Mouse (Mus musculus) cerebellum, adult 11-12 months (tissue): ENCODE results near the gene Olfr1126.
"Not testable (repeated sequence)": the region's sequence is repeated elsewhere in the genome, so short reads cannot be mapped to it uniquely, and the experiment has no call there.

Source experiments
- DNase-seq: peaks from one replicate; pipeline ENCODE4 v3.0.0; 2022

Gene Olfr1126

DNA sequence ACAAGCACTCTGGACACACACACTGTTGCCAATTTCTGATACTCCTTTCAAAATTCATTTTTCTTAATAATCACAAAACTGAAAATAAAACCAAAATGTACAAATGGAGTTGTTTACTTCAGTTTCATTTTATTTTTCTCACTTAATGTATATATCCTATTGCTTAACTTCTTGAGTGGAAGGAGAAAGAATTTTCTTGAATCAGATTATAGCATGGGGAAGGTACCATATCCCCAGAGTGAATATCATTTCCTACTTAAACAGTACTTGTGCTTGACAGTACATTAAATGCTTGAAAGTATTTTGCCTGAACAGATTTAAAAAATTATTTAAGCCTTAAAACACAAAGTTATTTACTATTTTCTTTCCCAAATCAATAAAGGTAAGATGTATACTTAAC is at the start of gene Olfr1126:
Gene Olfr1126 (plus strand): TSS at position 301 of the 400 bp plus-strand sequence.
- DNase-seq: no peak

DNA sequence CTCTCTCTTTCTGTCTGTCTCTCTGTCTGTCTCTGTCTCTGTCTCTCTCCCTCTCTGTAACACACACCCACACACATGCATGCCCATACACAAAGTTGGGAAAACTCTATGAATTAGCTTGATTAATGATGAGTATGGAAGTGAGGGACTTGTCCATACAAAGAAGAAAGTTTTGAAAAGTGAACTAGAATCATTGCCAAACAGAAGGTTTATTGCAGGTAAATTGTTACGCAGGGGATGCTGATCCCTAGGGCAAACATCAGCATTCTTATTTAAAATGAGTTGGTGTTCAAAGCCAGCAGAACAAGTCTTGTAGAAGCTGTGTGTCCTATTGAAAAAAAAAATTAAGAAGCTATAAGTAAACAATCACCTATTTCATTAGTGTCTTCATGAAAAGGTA is 37.4 kb upstream of the Olfr1126 start, which contains the start of gene Olfr1123:
Gene Olfr1123 (plus strand): TSS at position 301 of the 400 bp plus-strand sequence.
- DNase-seq: no peak

DNA sequence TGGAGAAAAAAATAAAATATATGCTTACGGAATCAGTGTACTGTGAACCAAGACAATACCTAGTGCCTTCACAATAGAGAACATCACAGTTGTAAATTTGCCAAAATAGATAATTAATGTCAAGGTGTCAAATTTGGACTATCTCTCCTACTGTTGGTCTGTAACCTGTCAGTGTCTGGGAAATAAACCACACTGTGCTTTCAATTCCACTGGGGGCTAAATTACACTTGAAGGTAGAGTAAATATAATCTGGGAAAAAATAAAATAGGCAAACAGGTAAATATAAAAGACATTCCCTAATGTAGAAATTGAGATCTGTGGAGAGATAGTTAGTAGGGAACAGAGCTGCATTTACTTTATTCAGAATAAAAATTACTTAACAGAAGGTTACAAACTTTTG is 23.8 kb upstream of the Olfr1126 start, which contains the start of gene Olfr1124:
Gene Olfr1124 (plus strand): TSS at position 301 of the 400 bp plus-strand sequence.
- DNase-seq: no peak

DNA sequence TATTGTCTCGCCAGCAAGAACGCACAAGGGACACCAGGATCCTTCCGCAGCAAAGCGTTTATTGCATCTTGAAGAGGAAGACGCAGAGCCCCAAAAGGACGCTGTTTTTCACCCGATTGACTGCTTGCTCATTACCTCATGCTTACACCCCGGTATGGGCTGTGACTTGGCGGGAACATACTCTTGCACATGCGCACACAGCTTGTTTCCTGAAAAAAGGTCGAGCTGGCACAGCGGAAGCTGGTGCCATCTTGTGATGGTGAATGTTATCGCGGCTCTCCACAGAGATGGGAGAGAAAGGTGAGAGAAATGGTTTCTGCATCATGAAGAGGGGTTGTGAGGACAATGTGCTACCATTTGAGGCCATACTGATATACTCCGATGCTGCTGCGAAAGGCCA is 16.0 kb upstream of the Olfr1126 start:
- DNase-seq: no peak

DNA sequence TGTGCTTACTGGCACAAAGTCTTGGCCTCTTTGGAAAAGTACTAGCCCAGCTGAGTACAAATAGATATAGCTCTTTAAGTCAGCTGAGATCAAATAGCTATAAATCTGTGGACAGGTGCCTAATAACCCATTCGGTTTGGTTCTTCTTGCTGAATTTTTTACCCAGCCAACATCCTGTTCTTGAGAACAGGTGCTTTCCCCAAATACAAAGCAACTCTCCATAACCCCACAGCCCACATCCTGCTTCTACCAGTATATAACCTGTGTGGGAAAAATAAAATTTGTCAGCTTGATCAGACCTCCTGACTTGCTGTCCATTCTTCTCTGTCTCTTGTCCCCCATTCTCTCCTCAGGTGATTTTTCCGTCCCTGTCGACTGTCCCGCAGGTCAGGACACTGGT is 8.0 kb downstream of the Olfr1126 start:
- no peak for DNase-seq

DNA sequence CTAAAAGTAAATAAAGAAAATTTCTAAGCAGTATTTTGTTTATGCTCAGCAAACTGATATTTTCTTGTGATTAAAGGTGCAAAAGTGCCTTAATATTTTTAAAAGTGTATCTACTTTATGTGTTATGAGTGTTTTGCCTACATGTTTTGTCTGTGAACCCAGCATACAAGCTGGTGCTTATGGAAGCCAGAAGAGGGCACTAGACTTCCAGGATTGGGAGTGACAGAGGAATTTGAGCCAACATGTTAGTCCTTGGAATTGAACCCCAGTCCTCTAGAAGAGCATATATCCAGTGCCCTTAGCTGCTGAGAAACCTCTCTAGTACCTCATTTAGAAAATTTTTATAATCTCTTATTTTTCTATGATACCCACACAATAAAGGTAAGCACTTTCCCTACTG is 26.4 kb downstream of the Olfr1126 start:
- DNase-seq: no peak

DNA sequence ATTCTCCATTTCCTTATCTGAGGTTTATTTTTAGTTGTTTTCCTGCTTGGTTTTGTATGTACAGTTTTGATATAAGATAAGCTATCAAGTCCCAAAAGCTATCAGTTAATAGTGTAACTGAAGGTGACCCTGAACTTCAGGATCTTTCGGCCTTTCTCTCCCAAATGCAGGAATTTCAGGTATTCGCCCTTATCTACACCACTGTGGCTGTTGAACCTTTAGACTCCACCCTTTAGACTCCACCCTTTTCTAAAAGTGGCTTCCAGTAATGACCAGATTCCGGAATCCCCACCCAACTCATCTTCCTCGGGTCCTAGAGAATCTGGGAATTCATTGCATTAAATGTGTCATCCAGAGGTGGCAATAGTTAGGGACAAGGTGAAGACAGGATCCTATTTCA is 27.4 kb downstream of the Olfr1126 start:
- DNase-seq: no peak

DNA sequence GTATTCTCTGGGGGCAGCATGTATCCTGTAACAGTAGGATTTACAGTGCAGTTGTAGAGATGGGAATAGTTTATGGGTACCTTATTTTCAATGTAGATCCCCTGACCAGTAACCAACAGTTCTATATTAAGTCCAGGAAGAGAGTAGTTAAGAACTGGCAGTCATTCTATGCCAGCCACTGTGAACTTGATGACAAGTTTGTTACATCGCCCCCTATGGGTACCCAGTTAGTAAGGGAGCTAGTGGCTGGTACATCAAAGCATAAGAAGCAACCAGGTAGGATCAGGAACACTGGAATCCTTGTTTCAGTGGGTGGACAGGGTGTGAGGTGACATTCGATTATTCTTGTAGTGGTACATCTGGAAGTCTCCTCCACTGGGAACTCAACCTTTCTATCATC is 28.5 kb downstream of the Olfr1126 start:
- no peak for DNase-seq

DNA sequence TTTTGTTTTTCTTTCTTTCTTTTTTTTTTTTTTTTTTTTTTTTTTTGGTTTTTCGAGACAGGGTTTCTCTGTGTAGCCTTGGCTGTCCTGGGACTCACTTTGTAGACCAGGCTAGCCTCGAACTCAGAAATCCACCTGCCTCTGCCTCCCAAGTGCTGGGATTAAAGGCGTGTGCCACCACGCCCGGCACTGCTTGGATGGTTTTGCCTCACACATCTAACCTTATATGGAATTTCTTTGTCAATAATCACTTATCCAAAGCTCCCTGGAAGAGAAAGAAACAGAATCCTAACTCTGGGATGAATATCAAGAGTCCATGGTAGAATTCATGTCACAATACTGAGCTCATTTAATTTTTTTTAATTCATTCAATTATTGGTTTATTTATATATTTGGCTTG is 43.2 kb downstream of the Olfr1126 start, which contains the start of gene Pramel7:
Gene Pramel7 (minus strand): TSS at position 101 of the 400 bp plus-strand sequence.
- not testable (repeated sequence) for DNase-seq

DNA sequence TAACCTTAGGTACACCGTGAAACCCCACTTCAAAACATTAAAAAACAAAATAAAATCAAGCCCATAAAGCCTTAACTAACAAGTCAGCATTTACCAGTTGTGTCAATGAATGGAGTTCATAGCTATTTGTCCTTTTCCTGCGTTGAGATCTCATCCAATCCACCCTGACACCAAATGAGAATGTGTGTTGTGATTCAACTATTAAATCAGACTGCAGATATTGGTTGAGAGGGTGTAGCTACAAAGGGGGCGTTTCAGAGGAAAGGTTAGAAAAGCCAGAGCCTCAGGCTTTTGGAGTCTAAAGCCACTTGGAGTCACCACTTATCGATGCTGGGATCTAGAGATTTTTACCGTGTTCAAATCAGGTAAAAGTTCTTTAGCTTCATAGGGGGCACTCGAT is 52.5 kb downstream of the Olfr1126 start, which contains the start of gene Pramel6:
Gene Pramel6 (plus strand): TSS at position 301 of the 400 bp plus-strand sequence.
- no peak for DNase-seq
